Mouse (Mus musculus) kidney, adult 2 months (tissue): ENCODE results near the gene Slc11a1. TPM values are rescaled to one million over a fixed set of nuclear protein-coding genes. Genes with fewer than 3 reads are reported as not detected.

Experiments used
- DNase-seq: peaks from one replicate; pipeline ENCODE4 v3.0.0; 2021
- H3K27ac ChIP-seq: fragments of 200-500 bp; 2 replicates; pipeline ENCODE4 v1.5.1; 2012; ENCODE audit warnings: low read depth, low read length, control low read depth, inconsistent platforms; ENCODE audit not compliant: insufficient read depth
- H3K27me3 ChIP-seq: fragments of 200-500 bp; replicated peaks from 2 replicates; pipeline ENCODE4 v1.6.1; 2012; ENCODE audit warnings: mild to moderate bottlenecking, moderate library complexity, low read length, inconsistent platforms; ENCODE audit not compliant: control insufficient read depth, insufficient read depth
- H3K36me3 ChIP-seq: fragments of 200-500 bp; 2 replicates; pipeline ENCODE4 v1.6.1; 2012; ENCODE audit warnings: mild to moderate bottlenecking, moderate library complexity, low read length, inconsistent platforms; ENCODE audit not compliant: control insufficient read depth, insufficient read depth
- H3K4me1 ChIP-seq: fragments of 200-500 bp; 2 replicates; pipeline ENCODE4 v1.6.1; 2011; ENCODE audit warnings: low read length; ENCODE audit not compliant: control insufficient read depth, insufficient read depth
- H3K4me3 ChIP-seq: fragments of 200-500 bp; 2 replicates; pipeline ENCODE4 v1.5.1; 2011; ENCODE audit warnings: mild to moderate bottlenecking, low read depth, low read length, control low read depth; ENCODE audit not compliant: insufficient read depth
- CTCF ChIP-seq: fragments of 200-500 bp; conservative IDR thresholded peaks from 2 replicates; pipeline ENCODE4 v1.5.1; 2011; ENCODE audit warnings: low read depth, mild to moderate bottlenecking, control low read depth, low read length, moderate library complexity, mixed read lengths; ENCODE audit not compliant: insufficient read depth, insufficient read length
- POLR2A ChIP-seq: fragments of 200-500 bp; IDR thresholded peaks from one replicate; pipeline ENCODE4 v1.6.1; 2011; ENCODE audit warnings: low read depth, low read length, control low read depth
- WGBS: fragments of 180-500 bp; shearing (Covaris S2); methylation state at CpG from one replicate; pipeline ENCODE4 v1.1.7; 2018; 5-methylcytosine and 5-hydroxymethylcytosine counted together
- polyA plus RNA-seq: library from polyadenylated mRNA; depleted of rRNA; stranded (reverse); fragments of >200 nt; gene quantifications from 2 replicates; pipeline ENCODE4 v1.2.3, GENCODE M21; 2012

Gene Slc11a1
- polyA plus RNA-seq, 1 experiment: 13.4 TPM

DNA sequence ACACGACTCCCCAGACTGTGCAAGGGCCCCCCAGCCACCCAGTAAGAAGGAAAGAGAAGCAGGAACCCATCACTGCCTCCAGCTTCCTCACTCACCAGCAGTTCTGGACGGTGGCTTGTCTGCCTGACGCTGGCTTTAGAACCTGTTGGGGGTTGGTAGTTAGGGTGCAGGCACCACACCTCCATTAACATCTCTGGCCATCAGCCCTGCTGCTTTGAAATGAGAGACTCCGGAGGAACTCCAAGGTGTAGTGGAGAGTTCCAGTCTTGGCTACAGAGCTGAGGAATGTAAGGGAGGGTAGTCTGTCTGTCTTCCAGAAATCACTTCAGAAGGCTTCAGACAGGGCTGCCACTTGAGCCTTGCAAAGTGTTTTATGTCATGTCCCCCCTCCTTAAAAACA is 5.0 kb upstream of the Slc11a1 start:
- 51% methylated on average over 4 of the region's 4 CpGs for WGBS
- TF ChIP-seq CTCF (no peak), POLR2A (no peak)
- Histone ChIP-seq H3K36me3 (no peaks in the 10 kb centered on the region), H3K4me1 (no peaks in the 10 kb centered on the region), H3K27ac (no peak overlapping the region), H3K4me3 (no peak overlapping the region), H3K27me3 (no peaks in the 10 kb centered on the region)
- no peak for DNase-seq

DNA sequence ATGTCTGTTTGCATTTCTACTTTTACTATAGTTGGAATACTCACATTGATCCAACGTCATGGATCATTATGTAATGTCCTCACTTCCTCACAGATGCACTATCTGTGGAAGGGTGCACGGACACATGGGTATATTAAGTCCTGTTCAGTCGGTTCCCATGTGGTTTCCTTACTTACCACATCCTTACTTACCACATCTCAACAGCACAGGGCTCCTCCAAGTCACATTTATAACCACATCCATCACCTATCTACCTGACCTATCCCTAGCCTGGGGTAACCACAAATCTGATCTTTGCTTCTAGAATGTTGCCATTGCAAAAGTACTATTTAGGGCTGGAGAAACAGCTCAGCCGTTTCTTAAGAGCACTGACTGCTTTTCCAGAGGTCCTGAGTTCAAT is 1.6 kb upstream of the Slc11a1 start:
- Histone ChIP-seq H3K36me3 (no peaks in the 10 kb centered on the region), H3K27ac (no peak overlapping the region), H3K27me3 (no peaks in the 10 kb centered on the region), H3K4me1 (no peaks in the 10 kb centered on the region), H3K4me3 (no peak overlapping the region)
- no peak for DNase-seq
- WGBS: 77% methylated on average over 4 of the region's 4 CpGs
- TF ChIP-seq CTCF: no peak
- TF ChIP-seq POLR2A: no peak

DNA sequence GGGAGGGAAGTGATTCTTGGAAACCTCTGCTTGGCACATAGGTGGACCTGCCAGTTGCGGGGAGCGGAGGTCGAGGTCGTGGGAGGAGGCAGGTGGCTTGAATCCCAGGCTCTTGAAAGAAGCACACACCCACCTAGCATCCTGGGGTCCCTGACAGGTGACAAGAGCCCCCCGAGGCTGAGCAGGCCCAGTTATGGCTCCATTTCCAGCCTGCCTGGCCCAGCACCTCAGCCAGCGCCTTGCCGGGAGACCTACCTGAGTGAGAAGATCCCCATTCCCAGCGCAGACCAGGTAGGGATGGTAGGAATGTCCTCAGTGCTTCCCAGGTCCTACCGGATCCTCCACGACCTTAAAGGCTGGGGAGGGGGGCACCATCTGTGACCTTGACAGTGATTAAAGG is 566 bp downstream of the Slc11a1 start:
- H3K4me3 ChIP-seq: 0 out of 2 replicates have a peak overlapping the region, but pooled peaks have one; percentile 1

DNA sequence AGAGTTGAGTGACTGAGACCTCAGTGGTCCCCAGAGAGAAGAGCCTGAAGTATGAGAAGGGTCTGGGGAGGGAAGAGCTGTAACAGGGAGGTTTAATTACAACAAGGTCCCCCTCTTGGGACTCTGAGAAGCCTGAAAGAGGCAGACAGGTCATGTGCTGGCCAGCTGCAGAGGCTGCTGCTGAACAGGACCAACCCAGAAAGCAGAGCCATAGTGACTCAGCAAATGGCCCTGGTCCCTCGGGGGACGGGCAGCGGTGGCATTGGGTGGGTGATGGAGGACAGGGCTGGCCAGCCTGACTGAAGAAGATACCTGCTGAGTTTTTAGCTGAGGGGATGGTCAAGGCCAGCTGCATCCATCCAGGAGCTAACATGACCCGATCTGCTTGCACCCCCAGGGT is 1.4 kb downstream of the Slc11a1 start:
- Histone ChIP-seq H3K36me3 (no peaks in the 10 kb centered on the region), H3K4me3 (no peak overlapping the region), H3K27me3 (no peaks in the 10 kb centered on the region), H3K27ac (no peak overlapping the region), H3K4me1 (no peaks in the 10 kb centered on the region)
- WGBS: 73% methylated on average over 4 of the region's 4 CpGs
- DNase-seq: peak; percentile 20
- TF ChIP-seq POLR2A (no peak), CTCF (no peak)

More for the DNA sequence above, 566 bp downstream of the Slc11a1 start:
- Histone ChIP-seq H3K36me3 (no peaks in the 10 kb centered on the region), H3K27ac (no peak overlapping the region), H3K27me3 (no peaks in the 10 kb centered on the region), H3K4me1 (no peaks in the 10 kb centered on the region)
- no peak for DNase-seq
- TF ChIP-seq POLR2A: no peak
- TF ChIP-seq CTCF: no peak
- WGBS: 71% methylated on average over 10 of the region's 10 CpGs

DNA sequence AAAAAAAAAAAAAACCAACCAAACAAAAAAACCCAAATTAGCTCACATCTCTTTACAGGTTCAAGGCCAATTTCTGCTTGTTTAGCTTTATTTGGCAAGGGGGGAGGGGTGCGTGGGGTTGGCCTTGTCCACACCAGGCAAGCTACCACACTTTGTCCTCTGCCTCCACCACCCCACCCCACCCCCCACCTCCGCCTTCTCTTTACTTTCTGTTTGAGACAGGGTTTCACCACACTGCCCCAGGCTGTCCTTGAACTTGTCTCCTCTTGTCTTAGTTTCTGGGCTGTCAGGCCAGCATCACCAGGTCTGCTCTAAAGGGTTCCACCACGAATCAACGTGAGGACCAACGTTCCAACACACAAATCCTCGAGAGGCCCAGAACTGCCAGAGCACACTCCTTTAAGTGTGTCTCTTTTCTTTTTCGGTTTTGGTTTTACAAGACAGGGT is 4.1 kb downstream of the Slc11a1 start:
- WGBS: 85% methylated on average over 7 of the region's 7 CpGs
- Histone ChIP-seq H3K36me3 (no peaks in the 10 kb centered on the region), H3K27me3 (no peaks in the 10 kb centered on the region), H3K4me3 (no peak overlapping the region), H3K27ac (no peak overlapping the region), H3K4me1 (no peaks in the 10 kb centered on the region)
- no peak for DNase-seq
- TF ChIP-seq POLR2A: no peak
- no peak for TF ChIP-seq CTCF

DNA sequence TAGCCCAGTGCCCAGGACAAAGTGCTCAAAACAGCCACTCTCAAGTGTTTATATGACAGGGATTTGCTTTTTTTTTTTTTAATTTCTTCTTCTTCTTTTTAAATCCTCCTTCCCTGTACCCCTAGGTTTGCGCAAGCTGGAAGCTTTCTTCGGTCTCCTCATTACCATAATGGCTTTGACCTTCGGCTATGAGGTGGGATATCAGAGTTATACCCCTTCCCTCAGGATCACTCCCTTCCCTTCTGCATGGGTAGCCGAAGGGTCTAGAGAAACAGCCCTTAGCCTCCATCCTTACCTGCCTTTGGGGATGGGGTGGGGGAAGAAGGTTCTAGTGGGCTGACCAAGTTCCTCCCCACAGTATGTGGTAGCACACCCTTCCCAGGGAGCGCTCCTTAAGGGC is 5.5 kb downstream of the Slc11a1 start:
- Histone ChIP-seq H3K4me3 (no peak overlapping the region), H3K36me3 (no peaks in the 10 kb centered on the region), H3K4me1 (no peaks in the 10 kb centered on the region), H3K27me3 (no peaks in the 10 kb centered on the region), H3K27ac (no peak overlapping the region)
- WGBS: 85% methylated on average over 5 of the region's 5 CpGs
- DNase-seq: no peak
- TF ChIP-seq POLR2A (no peak), CTCF (no peak)

DNA sequence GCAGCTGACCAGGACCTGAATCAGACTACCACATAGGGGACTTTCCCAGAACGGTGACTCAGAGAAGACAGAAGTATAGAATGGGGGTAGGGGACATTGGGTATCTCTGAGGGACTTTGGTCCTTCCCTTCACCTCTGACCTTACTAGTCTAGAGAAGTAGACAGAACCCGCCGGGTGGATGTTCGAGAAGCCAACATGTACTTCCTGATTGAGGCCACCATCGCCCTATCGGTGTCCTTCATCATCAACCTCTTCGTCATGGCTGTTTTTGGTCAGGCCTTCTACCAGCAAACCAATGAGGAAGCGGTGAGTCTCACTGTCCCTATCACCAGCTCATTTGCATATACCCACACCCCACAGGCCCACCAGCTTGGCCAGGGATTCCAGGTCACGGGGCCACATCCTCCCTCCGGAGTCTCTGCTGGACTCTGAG is 6.6 kb downstream of the Slc11a1 start:
- WGBS: 91% methylated on average over 10 of the region's 10 CpGs
- Histone ChIP-seq H3K4me1 (no peaks in the 10 kb centered on the region), H3K4me3 (no peak overlapping the region), H3K27ac (no peak overlapping the region), H3K27me3 (no peaks in the 10 kb centered on the region), H3K36me3 (no peaks in the 10 kb centered on the region)
- no peak for DNase-seq
- TF ChIP-seq POLR2A: no peak
- no peak for TF ChIP-seq CTCF
